Mouse (Mus musculus): ENCODE results near the gene Nr1i2.
A peak's percentile ranks its signal among the peaks of the same experiment; 100 is the strongest.
"Not testable (repeated sequence)": the region's sequence is repeated elsewhere in the genome, so short reads cannot be mapped to it uniquely, and the experiment has no call there.

The Nr1i2 gene

GRCm38 (mm10) chr16:38294685-38295348 lies at the start of gene Nr1i2:
TSS of gene Nr1i2 (minus strand) at chr16:38294824.
- no peak for DNase-seq (ENCODE audit: low spot score in 2 of 2)

- DNase-seq (ENCODE audit: low spot score in 2 of 2) = peak; percentile 51 to 63
Observed at GRCm38 (mm10) chr16:38341396-38342324, 47.0 kb upstream of the Nr1i2 start, which contains the start of gene Maats1. TSS of gene Maats1 (minus strand) at chr16:38342143.

- not testable (repeated sequence) for DNase-seq (ENCODE audit: low spot score in 2 of 2)
Observed at GRCm38 (mm10) chr16:38338077-38338476, 43.5 kb upstream of the Nr1i2 start.

GRCm38 (mm10) chr16:38334431-38334830 lies 39.8 kb upstream of the Nr1i2 start:
- no peak for DNase-seq (ENCODE audit: low spot score in 2 of 2)

- no peak for DNase-seq (ENCODE audit: low spot score in 2 of 2)
Observed at GRCm38 (mm10) chr16:38329340-38329739, 34.7 kb upstream of the Nr1i2 start.

GRCm38 (mm10) chr16:38326778-38327397 lies 32.3 kb upstream of the Nr1i2 start:
- no peak for DNase-seq (ENCODE audit: low spot score in 2 of 2)

- DNase-seq (ENCODE audit: low spot score in 2 of 2) = no peak
Observed at GRCm38 (mm10) chr16:38324311-38324710, 29.7 kb upstream of the Nr1i2 start.

GRCm38 (mm10) chr16:38321452-38321935 lies 26.9 kb upstream of the Nr1i2 start:
- no peak for DNase-seq (ENCODE audit: low spot score in 2 of 2)

- no peak for DNase-seq (ENCODE audit: low spot score in 2 of 2)
Observed at GRCm38 (mm10) chr16:38319087-38319486, 24.5 kb upstream of the Nr1i2 start.

- DNase-seq (ENCODE audit: low spot score in 2 of 2) = no peak
Observed at GRCm38 (mm10) chr16:38318492-38318891, 23.9 kb upstream of the Nr1i2 start.

- no peak for DNase-seq (ENCODE audit: low spot score in 2 of 2)
Observed at GRCm38 (mm10) chr16:38308195-38308594, 13.6 kb upstream of the Nr1i2 start.

- no peak for DNase-seq (ENCODE audit: low spot score in 2 of 2)
Observed at GRCm38 (mm10) chr16:38307651-38308050, 13.0 kb upstream of the Nr1i2 start.

- no peak for DNase-seq (ENCODE audit: low spot score in 2 of 2)
Observed at GRCm38 (mm10) chr16:38307221-38307605, 12.6 kb upstream of the Nr1i2 start.

GRCm38 (mm10) chr16:38306571-38307220 lies 12.1 kb upstream of the Nr1i2 start:
- DNase-seq (ENCODE audit: low spot score in 2 of 2) = no peak

- no peak for DNase-seq (ENCODE audit: low spot score in 2 of 2)
Observed at GRCm38 (mm10) chr16:38304460-38305194, 10.0 kb upstream of the Nr1i2 start.

- no peak for DNase-seq (ENCODE audit: low spot score in 2 of 2)
Observed at GRCm38 (mm10) chr16:38302367-38302766, 7.7 kb upstream of the Nr1i2 start.

- DNase-seq (ENCODE audit: low spot score in 2 of 2) = no peak
Observed at GRCm38 (mm10) chr16:38298410-38298809, 3.8 kb upstream of the Nr1i2 start.

GRCm38 (mm10) chr16:38295349-38295930 lies 816 bp upstream of the Nr1i2 start:
- no peak for DNase-seq (ENCODE audit: low spot score in 2 of 2)

GRCm38 (mm10) chr16:38290151-38290550 lies 4.5 kb downstream of the Nr1i2 start:
- no peak for DNase-seq (ENCODE audit: low spot score in 2 of 2)

- DNase-seq (ENCODE audit: low spot score in 2 of 2) = no peak
Observed at GRCm38 (mm10) chr16:38288851-38289250, 5.8 kb downstream of the Nr1i2 start.

GRCm38 (mm10) chr16:38287762-38288161 lies 6.9 kb downstream of the Nr1i2 start:
- no peak for DNase-seq (ENCODE audit: low spot score in 2 of 2)
